Mouse (Mus musculus) embryonic facial prominence, embryonic 15.5 days (tissue): Measurements from ENCODE around the gene Ceacam3. TPM values are rescaled to one million over a fixed set of nuclear protein-coding genes. Genes with fewer than 3 reads are reported as not detected.

ENCODE experiments used
- polyA plus RNA-seq: library from polyadenylated mRNA; unstranded; fragments of >200 nt; fragmentation: Nextera tagmentation; extraction: Ambion mirVana; gene quantifications from 2 replicates; pipeline ENCODE4 v1.2.1, GENCODE M21; 2015

Ceacam3 gene
- polyA plus RNA-seq, 1 experiment from 2014 or later: not detected

Other genes with a start within 250 kb of the Ceacam3 start
- 2.5 and 3.1 TPM in 2 replicates for gene Ptgir, start 243.8 kb upstream of the Ceacam3 start, polyA plus RNA-seq
- 117 and 138 TPM in 2 replicates for gene Calm3, start 226.2 kb upstream of the Ceacam3 start, polyA plus RNA-seq
- gene Pnmal2, start 205.6 kb upstream of the Ceacam3 start, polyA plus RNA-seq: 22.4 and 26.0 TPM in 2 replicates
- gene Pnmal1, start 190.6 kb upstream of the Ceacam3 start, polyA plus RNA-seq: 1.8 and 2.9 TPM in 2 replicates
- gene Gm42372, start 167.2 kb upstream of the Ceacam3 start, polyA plus RNA-seq: 0.28 and 0.32 TPM in 2 replicates
- gene Ccdc8, start 157.6 kb upstream of the Ceacam3 start, polyA plus RNA-seq: 41.5 and 43.9 TPM in 2 replicates
- 112 and 113 TPM in 2 replicates for gene Ppp5c, start 122.4 kb upstream of the Ceacam3 start, polyA plus RNA-seq
- gene Hif3a, start 87.9 kb upstream of the Ceacam3 start, polyA plus RNA-seq: 27.9 and 31.2 TPM in 2 replicates
- 0.11 and 0.13 TPM in 2 replicates for gene Psg16, start 76.2 kb upstream of the Ceacam3 start, polyA plus RNA-seq
- not detected in 2 replicates for gene Psg29, start 53.2 kb downstream of the Ceacam3 start, polyA plus RNA-seq